Mouse (Mus musculus): Measurements from ENCODE around the gene Ppp1r14a. TPM values are rescaled to one million over a fixed set of nuclear protein-coding genes. Genes with fewer than 3 reads are reported as not detected.
A peak's percentile ranks its signal among the peaks of the same experiment; 100 is the strongest.

Gene Ppp1r14a
- total RNA-seq, 2 experiments from 2014 or later: 13.2 to 15.4 TPM

- intact Hi-C loops (cut with DNase I): no loop called here
- DNase-seq: no peak
These were observed 12.4 kb upstream of the Ppp1r14a start for GRCm38 (mm10) chr7:29276715-29277114.

DNA sequence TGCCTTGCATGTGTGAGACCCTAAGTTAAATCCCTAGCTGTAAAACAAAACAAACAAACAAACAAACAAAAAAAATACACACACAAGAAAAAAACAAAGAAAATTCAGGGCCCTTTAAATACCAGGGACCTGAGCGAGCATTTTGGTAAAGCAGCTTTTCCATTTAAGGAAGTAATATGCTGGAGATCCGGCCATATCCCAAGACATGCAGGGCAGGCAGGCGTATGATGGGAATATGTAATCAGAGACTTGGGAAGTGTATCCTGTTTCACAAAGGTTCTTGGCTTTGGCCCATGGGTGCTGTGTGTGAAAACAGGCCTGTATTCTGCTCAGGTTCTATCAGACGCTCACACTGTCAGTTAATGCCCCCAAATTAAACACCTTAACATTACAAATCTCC lies 11.6 kb upstream of the Ppp1r14a start:
- no peak for DNase-seq
- intact Hi-C loops (cut with DNase I): no loop called here

- intact Hi-C loops (cut with DNase I): no loop called here
These were observed 9.8 kb upstream of the Ppp1r14a start for GRCm38 (mm10) chr7:29279261-29279660.

GRCm38 (mm10) chr7:29279924-29280323 lies 9.2 kb upstream of the Ppp1r14a start:
- DNase-seq: no peak
- intact Hi-C loops (cut with DNase I): no loop called here

More at GRCm38 (mm10) chr7:29279261-29279660, 9.8 kb upstream of the Ppp1r14a start:
- DNase-seq: no peak

- DNase-seq: no peak
- intact Hi-C loops (cut with DNase I): no loop called here
These were observed 8.3 kb upstream of the Ppp1r14a start for GRCm38 (mm10) chr7:29280801-29281200.

- peak; percentile 56 to 66 for DNase-seq
These were observed 7.7 kb upstream of the Ppp1r14a start, which contains the start of gene Spint2 for GRCm38 (mm10) chr7:29281201-29282073. TSS of gene Spint2 (minus strand) at chr7:29281912.

GRCm38 (mm10) chr7:29282074-29282554 lies 7.0 kb upstream of the Ppp1r14a start:
- no peak for DNase-seq
- intact Hi-C loops (cut with DNase I): no loop called here

More at GRCm38 (mm10) chr7:29281201-29282073, 7.7 kb upstream of the Ppp1r14a start, which contains the start of gene Spint2:
- intact Hi-C loops (cut with DNase I): no loop called here

GRCm38 (mm10) chr7:29283876-29284275 lies 5.2 kb upstream of the Ppp1r14a start:
- intact Hi-C loops (cut with DNase I): no loop called here
- no peak for DNase-seq

- DNase-seq: no peak
- intact Hi-C loops (cut with DNase I): no loop called here
These were observed 4.6 kb upstream of the Ppp1r14a start for GRCm38 (mm10) chr7:29284523-29284922.

GRCm38 (mm10) chr7:29287481-29287880 lies 1.6 kb upstream of the Ppp1r14a start:
- DNase-seq: no peak
- intact Hi-C loops (cut with DNase I): no loop called here

GRCm38 (mm10) chr7:29288079-29288478 lies 1.0 kb upstream of the Ppp1r14a start:
- intact Hi-C loops (cut with DNase I): no loop called here
- no peak for DNase-seq

DNA sequence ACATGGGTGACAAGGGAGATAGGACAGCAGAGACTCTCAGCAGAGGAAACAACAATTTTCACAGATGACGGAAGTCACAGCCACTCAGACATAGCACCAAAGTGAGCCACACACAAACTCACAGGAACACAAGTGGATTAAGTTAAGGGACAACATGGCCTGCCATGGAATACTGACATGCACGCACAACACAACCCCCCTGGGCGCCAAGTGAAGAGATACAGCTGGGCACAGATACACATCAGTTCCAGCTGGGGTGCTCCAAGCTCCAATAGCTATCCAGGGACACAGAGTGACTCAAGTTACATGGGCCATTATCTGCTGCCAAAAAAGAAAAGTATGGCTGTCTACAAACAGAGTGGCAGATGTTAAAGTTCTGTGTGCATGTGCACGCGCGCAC lies 748 bp downstream of the Ppp1r14a start:
- DNase-seq: peak in 1 of 2 experiments; percentile 31
- intact Hi-C loops (cut with DNase I): no loop called here

DNA sequence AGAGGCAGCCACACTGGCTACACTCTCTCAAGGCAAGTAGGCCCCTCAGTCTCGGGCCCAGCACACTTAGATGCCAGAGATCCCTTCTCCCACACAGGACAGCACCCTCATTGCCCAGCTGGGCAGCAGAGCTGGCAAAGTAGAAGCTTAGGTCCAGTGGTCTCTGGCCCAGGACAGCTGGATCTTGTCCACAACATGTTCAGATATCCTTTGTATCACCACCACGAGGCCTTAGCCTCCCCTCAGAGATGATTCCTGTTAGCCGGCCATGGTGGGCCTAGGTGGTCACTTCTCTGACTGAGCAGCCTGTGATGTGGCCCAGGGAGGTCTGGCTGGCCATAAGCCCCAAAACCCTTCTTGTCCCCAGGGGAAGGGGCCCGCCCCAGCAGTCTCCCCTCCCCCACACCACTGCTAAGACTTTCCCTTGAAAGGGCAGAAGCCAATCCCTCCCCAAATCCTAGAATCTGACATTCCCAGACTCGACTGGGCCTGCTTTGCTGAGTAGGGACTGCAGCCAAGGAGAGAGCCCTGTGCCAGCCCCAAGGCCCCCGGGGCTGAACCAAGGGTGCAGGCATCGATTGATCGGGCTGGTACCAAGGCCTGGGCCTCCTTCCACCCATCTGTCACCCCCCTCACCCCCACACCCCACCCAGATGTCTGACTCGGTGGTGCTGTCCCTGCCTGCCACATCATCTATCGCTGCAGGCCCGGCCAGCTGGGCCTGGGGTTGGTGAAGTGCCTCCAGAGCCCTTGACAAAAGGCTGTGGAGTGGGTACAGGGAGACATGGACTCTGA lies 1.8 kb downstream of the Ppp1r14a start:
- intact Hi-C loops (cut with DNase I): no loop called here
- peak in 1 of 2 experiments; percentile 32 for DNase-seq

DNA sequence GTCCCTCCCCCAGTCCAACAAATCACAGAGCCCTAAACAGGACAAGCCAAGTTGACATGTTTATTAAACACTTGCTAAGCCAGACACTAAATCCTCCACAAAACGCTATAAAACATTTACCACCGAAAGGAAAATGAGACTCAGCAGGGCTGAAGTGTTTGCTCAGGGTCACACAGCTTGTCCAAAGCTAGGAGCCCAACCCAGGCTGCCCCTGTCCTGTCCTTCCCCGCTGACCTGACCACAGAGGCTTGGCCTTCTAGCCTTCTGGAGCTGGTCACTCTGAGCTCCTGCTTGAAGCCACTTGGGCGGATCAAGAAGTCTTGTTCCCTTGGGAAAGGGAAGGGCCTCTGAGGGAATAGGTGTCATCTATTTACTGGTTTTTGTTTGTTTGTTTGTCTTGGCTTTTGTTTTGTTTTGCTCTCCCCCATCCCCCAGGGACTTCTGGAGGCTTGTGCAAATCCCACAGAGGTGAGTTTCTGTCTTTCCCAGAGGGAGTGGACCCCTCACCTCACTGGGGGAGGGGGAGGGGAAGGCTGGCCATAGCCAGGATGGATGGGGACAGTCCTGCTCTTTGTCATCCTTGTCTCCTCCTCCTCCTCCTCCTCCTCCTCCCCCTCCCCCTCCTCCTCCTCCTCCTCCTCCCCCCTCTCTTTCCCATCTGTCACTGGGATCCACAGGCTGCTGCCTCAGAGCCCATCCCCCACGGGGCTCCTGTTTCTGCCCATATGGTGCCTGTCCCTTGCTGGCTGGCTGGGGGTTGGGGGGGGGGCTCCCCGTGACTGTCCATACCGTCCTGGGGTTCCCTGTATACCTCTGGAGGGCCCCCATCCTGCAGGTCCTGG lies 2.7 kb downstream of the Ppp1r14a start:
- DNase-seq: no peak
- intact Hi-C loops (cut with DNase I): no loop called here

GRCm38 (mm10) chr7:29292458-29293098 lies 3.5 kb downstream of the Ppp1r14a start:
- intact Hi-C loops (cut with DNase I): no loop called here
- peak; percentile 66 to 67 for DNase-seq

- intact Hi-C loops (cut with DNase I): no loop called here
These were observed 4.3 kb downstream of the Ppp1r14a start for GRCm38 (mm10) chr7:29293131-29294065.

GRCm38 (mm10) chr7:29294111-29294761 lies 5.1 kb downstream of the Ppp1r14a start:
- no peak for DNase-seq
- intact Hi-C loops (cut with DNase I): no loop called here

More at GRCm38 (mm10) chr7:29293131-29294065, 4.3 kb downstream of the Ppp1r14a start:
- peak; percentile 70 to 71 for DNase-seq
